Mouse (Mus musculus) myocyte (in vitro differentiated cells): Measurements from ENCODE around the gene Dmd. TPM values are rescaled to one million over a fixed set of nuclear protein-coding genes. Genes with fewer than 3 reads are reported as not detected.

Experiments used
- H3K27me3 ChIP-seq: one replicate; pipeline ENCODE4 v1.6.1; 2011; ENCODE audit not compliant: control insufficient read depth, insufficient read depth, insufficient read length
- H3K36me3 ChIP-seq: one replicate; pipeline ENCODE4 v1.6.1; 2011; ENCODE audit not compliant: control insufficient read depth, insufficient read depth
- H3K4me2 ChIP-seq: one replicate; pipeline ENCODE4 v1.6.1; 2011; ENCODE audit warnings: low read depth, control low read depth
- H3K4me3 ChIP-seq: one replicate; pipeline ENCODE4 v1.5.1; 2011; ENCODE audit warnings: mild to moderate bottlenecking, control low read depth, moderate library complexity
- H3K79me2 ChIP-seq: one replicate; pipeline ENCODE4 v1.6.1; 2011; ENCODE audit not compliant: control insufficient read depth, insufficient read depth
- H3ac ChIP-seq: one replicate; pipeline ENCODE4 v1.6.1; 2011; ENCODE audit not compliant: control insufficient read depth, insufficient read length
- CEBPB ChIP-seq: IDR thresholded peaks from 2 replicates; pipeline ENCODE4 v1.6.1; 2011; ENCODE audit warnings: mild to moderate bottlenecking, moderate library complexity; ENCODE audit not compliant: poor library complexity, insufficient read depth, severe bottlenecking
- E2F4 ChIP-seq: IDR thresholded peaks from one replicate; pipeline ENCODE4 v1.6.1; 2011; ENCODE audit warnings: mild to moderate bottlenecking, control low read depth, moderate library complexity; ENCODE audit not compliant: insufficient read depth
- MAX ChIP-seq: IDR thresholded peaks from one replicate; pipeline ENCODE4 v1.6.1; 2011; ENCODE audit warnings: low read depth, mild to moderate bottlenecking, control low read depth
- MYOD1 ChIP-seq, 3 experiments: IDR thresholded peaks; one replicate each; pipeline ENCODE4 v1.6.1; 2011; ENCODE audit warnings: control low read depth in 2 of 3, low read depth in 2 of 3, mild to moderate bottlenecking in 2 of 3, moderate library complexity in 1 of 3; ENCODE audit not compliant: insufficient read length in 2 of 3, control insufficient read depth in 1 of 3
- MYOG ChIP-seq, 3 experiments: IDR thresholded peaks; one replicate each; pipeline ENCODE4 v1.6.1; 2011; ENCODE audit warnings: control low read depth in 2 of 3, low read depth in 2 of 3, mild to moderate bottlenecking in 2 of 3; ENCODE audit not compliant: insufficient read length in 2 of 3, control insufficient read depth in 1 of 3, insufficient read depth in 1 of 3
- POLR2A ChIP-seq: IDR thresholded peaks from one replicate; pipeline ENCODE4 v1.6.1; 2011; ENCODE audit warnings: low read depth, mild to moderate bottlenecking, control low read depth, moderate library complexity; ENCODE audit not compliant: insufficient read length
- POLR2AphosphoS2 ChIP-seq: IDR thresholded peaks from one replicate; pipeline ENCODE4 v1.6.1; 2011; ENCODE audit warnings: low read depth, control low read depth; ENCODE audit not compliant: insufficient read length
- REST ChIP-seq: IDR thresholded peaks from one replicate; pipeline ENCODE4 v1.6.1; 2011; ENCODE audit warnings: mild to moderate bottlenecking, control low read depth, moderate library complexity; ENCODE audit not compliant: insufficient read depth, insufficient read length
- SRF ChIP-seq: IDR thresholded peaks from one replicate; pipeline ENCODE4 v1.6.1; 2011; ENCODE audit warnings: low read depth; ENCODE audit not compliant: control insufficient read depth, insufficient read length
- TCF12 ChIP-seq: IDR thresholded peaks from one replicate; pipeline ENCODE4 v1.6.1; 2011; ENCODE audit warnings: mild to moderate bottlenecking, control low read depth; ENCODE audit not compliant: poor library complexity, insufficient read depth, severe bottlenecking
- TCF3 ChIP-seq: IDR thresholded peaks from one replicate; pipeline ENCODE4 v1.6.1; 2011; ENCODE audit warnings: low read depth, control low read depth; ENCODE audit not compliant: insufficient read length
- USF1 ChIP-seq: IDR thresholded peaks from one replicate; pipeline ENCODE4 v1.6.1; 2011; ENCODE audit warnings: low read depth, mild to moderate bottlenecking, control low read depth, moderate library complexity
- polyA plus RNA-seq: library from polyadenylated mRNA; unstranded; fragments of >200 nt; fragmentation: generic; extraction: Trizol; gene quantifications from one replicate; pipeline ENCODE4 v1.2.1, GENCODE M21; 2012; ENCODE audit warnings: missing spikeins

Dmd gene
- polyA plus RNA-seq, 1 experiment = 0.18 TPM

GRCm38 (mm10) chrX:83117198-83117597 is 168.5 kb downstream of the Dmd start:
- TF ChIP-seq CEBPB (no peak), TCF12 (no peak), REST (no peak), E2F4 (no peak), TCF3 (no peak), USF1 (no peak), MAX (no peak), POLR2A (no peak), SRF (no peak), MYOD1 (IDR thresholded peaks at IDR 0.05; ENCODE audit: control insufficient read depth in 1 of 3, insufficient read length in 2 of 3, low read depth in 2 of 3) (no peak), POLR2AphosphoS2 (no peak), MYOG (IDR thresholded peaks at IDR 0.05; ENCODE audit: control insufficient read depth in 1 of 3, insufficient read depth in 1 of 3, insufficient read length in 2 of 3, low read depth in 2 of 3) (no peak)
- Histone ChIP-seq H3K79me2 (no peaks in the 10 kb centered on the region), H3K4me3 (no peak overlapping the region), H3K4me2 (no peak overlapping the region), H3K27me3 (no peaks in the 10 kb centered on the region), H3ac (no peak overlapping the region), H3K36me3 (no peaks in the 10 kb centered on the region)

GRCm38 (mm10) chrX:83220563-83220962 is 271.9 kb downstream of the Dmd start:
- H3K79me2 ChIP-seq = no peaks in the 10 kb centered on the region
- no peak overlapping the region for H3K4me2 ChIP-seq
- no peak overlapping the region for H3ac ChIP-seq
- H3K4me3 ChIP-seq = no peak overlapping the region
- TF ChIP-seq SRF (no peak), E2F4 (no peak), MAX (no peak), POLR2AphosphoS2 (no peak), TCF3 (no peak), REST (no peak), POLR2A (no peak), MYOG (IDR thresholded peaks at IDR 0.05; ENCODE audit: control insufficient read depth in 1 of 3, insufficient read depth in 1 of 3, insufficient read length in 2 of 3, low read depth in 2 of 3) (no peak), CEBPB (no peak), TCF12 (no peak), MYOD1 (IDR thresholded peaks at IDR 0.05; ENCODE audit: control insufficient read depth in 1 of 3, insufficient read length in 2 of 3, low read depth in 2 of 3) (no peak), USF1 (no peak)
- H3K27me3 ChIP-seq = no peaks in the 10 kb centered on the region
- H3K36me3 ChIP-seq = no peaks in the 10 kb centered on the region

GRCm38 (mm10) chrX:83221050-83221449 is 272.4 kb downstream of the Dmd start:
- TF ChIP-seq TCF3 = no peak
- no peak for TF ChIP-seq USF1
- no peak for TF ChIP-seq REST
- TF ChIP-seq TCF12 = no peak
- TF ChIP-seq POLR2A = no peak
- no peak for TF ChIP-seq CEBPB
- no peak for TF ChIP-seq E2F4
- no peak for TF ChIP-seq MYOG (IDR thresholded peaks at IDR 0.05; ENCODE audit: control insufficient read depth in 1 of 3, insufficient read depth in 1 of 3, insufficient read length in 2 of 3, low read depth in 2 of 3)
- TF ChIP-seq MYOD1 (IDR thresholded peaks at IDR 0.05; ENCODE audit: control insufficient read depth in 1 of 3, insufficient read length in 2 of 3, low read depth in 2 of 3) = no peak
- no peak for TF ChIP-seq SRF
- no peak for TF ChIP-seq MAX
- TF ChIP-seq POLR2AphosphoS2 = no peak
- Histone ChIP-seq H3K27me3 (no peaks in the 10 kb centered on the region), H3K36me3 (no peaks in the 10 kb centered on the region), H3K4me2 (no peak overlapping the region), H3K4me3 (no peak overlapping the region), H3K79me2 (no peaks in the 10 kb centered on the region), H3ac (no peak overlapping the region)

GRCm38 (mm10) chrX:83487598-83487997 is 538.9 kb downstream of the Dmd start, which contains the start of gene Tsga8:
Tsga8 (minus strand) TSS chrX:83487924.
- no peak for TF ChIP-seq CEBPB
- TF ChIP-seq MAX = no peak
- no peak for TF ChIP-seq USF1
- no peak for TF ChIP-seq MYOD1 (IDR thresholded peaks at IDR 0.05; ENCODE audit: control insufficient read depth in 1 of 3, insufficient read length in 2 of 3, low read depth in 2 of 3)
- no peak for TF ChIP-seq TCF3
- no peak for TF ChIP-seq MYOG (IDR thresholded peaks at IDR 0.05; ENCODE audit: control insufficient read depth in 1 of 3, insufficient read depth in 1 of 3, insufficient read length in 2 of 3, low read depth in 2 of 3)
- Histone ChIP-seq H3K4me2 (no peak within 1 kb of the TSS), H3K4me3 (no peak within 1 kb of the TSS), H3K79me2 (no peaks in the 10 kb centered on the region), H3ac (no peak within 1 kb of the TSS), H3K36me3 (no peaks in the 10 kb centered on the region), H3K27me3 (no peaks in the 10 kb centered on the region)

- H3ac ChIP-seq = no peak overlapping the region
- H3K4me3 ChIP-seq = no peak overlapping the region
- TF ChIP-seq MYOG (IDR thresholded peaks at IDR 0.05; ENCODE audit: control insufficient read depth in 1 of 3, insufficient read depth in 1 of 3, insufficient read length in 2 of 3, low read depth in 2 of 3) (no peak), POLR2AphosphoS2 (no peak), USF1 (no peak), MYOD1 (IDR thresholded peaks at IDR 0.05; ENCODE audit: control insufficient read depth in 1 of 3, insufficient read length in 2 of 3, low read depth in 2 of 3) (no peak), REST (no peak), SRF (no peak), CEBPB (no peak), E2F4 (no peak), TCF3 (no peak), TCF12 (no peak), MAX (no peak), POLR2A (no peak)
- no peaks in the 10 kb centered on the region for H3K27me3 ChIP-seq
- no peaks in the 10 kb centered on the region for H3K36me3 ChIP-seq
- H3K79me2 ChIP-seq = no peaks in the 10 kb centered on the region
- H3K4me2 ChIP-seq = no peak overlapping the region
These were observed 726.3 kb downstream of the Dmd start for GRCm38 (mm10) chrX:83674998-83675397.
